Mouse (Mus musculus) stomach, embryonic 14.5 days (tissue): ENCODE results near the gene Zfp207. TPM values are rescaled to one million over a fixed set of nuclear protein-coding genes. Genes with fewer than 3 reads are reported as not detected.
"Not testable (repeated sequence)": the region's sequence is repeated elsewhere in the genome, so short reads cannot be mapped to it uniquely, and the experiment has no call there.

Source experiments
- ATAC-seq: fragments of 200-750 bp; cut with Nextera tagmentation; 2 replicates; pipeline ENCODE4 v1.8.0; 2017; ENCODE audit warnings: low read depth, moderate TSS enrichment; ENCODE audit not compliant: insufficient number of reproducible peaks, insufficient read depth, low FRiP score
- H3K27ac ChIP-seq: fragments of 300-500 bp; sonication (generic); 2 replicates; pipeline ENCODE4 v1.5.1; 2014; ENCODE audit warnings: mild to moderate bottlenecking, low read length, moderate library complexity, mixed read lengths
- H3K27me3 ChIP-seq: fragments of 300-500 bp; sonication (generic); 2 replicates; pipeline ENCODE4 v1.6.1; 2014; ENCODE audit warnings: low read length, control low read depth, mixed read lengths; ENCODE audit not compliant: control insufficient read depth, insufficient read depth
- H3K36me3 ChIP-seq: fragments of 300-500 bp; sonication (generic); 2 replicates; pipeline ENCODE4 v1.6.1; 2014; ENCODE audit warnings: mild to moderate bottlenecking, control low read depth, low read length, moderate library complexity, mixed read lengths; ENCODE audit not compliant: control insufficient read depth, insufficient read depth
- H3K4me1 ChIP-seq: fragments of 300-500 bp; sonication (generic); 2 replicates; pipeline ENCODE4 v1.6.1; 2014; ENCODE audit warnings: low read length, control low read depth, mixed read lengths; ENCODE audit not compliant: control insufficient read depth, insufficient read depth
- H3K4me2 ChIP-seq: fragments of 300-500 bp; sonication (generic); replicated peaks from 2 replicates; pipeline ENCODE4 v1.6.1; 2014; ENCODE audit warnings: low read depth, low read length, control low read depth
- H3K4me3 ChIP-seq: fragments of 300-500 bp; sonication (generic); 2 replicates; pipeline ENCODE4 v1.5.1; 2014; ENCODE audit warnings: low read depth, low read length, control low read depth
- H3K9ac ChIP-seq: fragments of 300-500 bp; sonication (generic); replicated peaks from 2 replicates; pipeline ENCODE4 v1.6.1; 2014; ENCODE audit warnings: low read depth, mild to moderate bottlenecking, control low read depth, low read length, moderate library complexity, mixed read lengths
- H3K9me3 ChIP-seq: fragments of 300-500 bp; sonication (generic); 2 replicates; pipeline ENCODE4 v1.6.1; 2016; ENCODE audit warnings: low read depth, low read length, control low read depth; ENCODE audit not compliant: control insufficient read depth
- WGBS: fragments of 180-500 bp; shearing (Covaris S2); extraction: QIAGEN DNeasy Blood & Tissue Kit; methylation state at CpG from one replicate; pipeline ENCODE4 v1.1.7; 2014; 5-methylcytosine and 5-hydroxymethylcytosine counted together
- polyA plus RNA-seq: library from polyadenylated mRNA; unstranded; fragments of >200 nt; fragmentation: Nextera tagmentation; extraction: Ambion mirVana; gene quantifications from 2 replicates; pipeline ENCODE4 v1.2.1, GENCODE M21; 2014

Gene Zfp207
- polyA plus RNA-seq, 1 experiment from 2014 or later = 271 TPM

GRCm38 (mm10) chr11:80389885-80390284 is 6.8 kb downstream of the Zfp207 start:
- no peak for ATAC-seq
- Histone ChIP-seq H3K4me3 (no peak overlapping the region), H3K36me3 (peaks cover 70% of the 10 kb centered on the region), H3K27ac (no peak overlapping the region), H3K27me3 (no peaks in the 10 kb centered on the region), H3K9me3 (no peaks in the 10 kb centered on the region), H3K4me2 (no peak overlapping the region), H3K4me1 (peaks cover 8% of the 10 kb centered on the region; the same call in 1 of the 2 replicates), H3K9ac (no peak overlapping the region)
- WGBS = 87% methylated on average over 1 of the region's 1 CpGs

- 92% methylated on average over 2 of the region's 2 CpGs for WGBS
- peaks cover 83% of the 10 kb centered on the region for H3K36me3 ChIP-seq
- no peaks in the 10 kb centered on the region for H3K4me1 ChIP-seq
- no peak for ATAC-seq
- no peaks in the 10 kb centered on the region for H3K9me3 ChIP-seq
- no peak overlapping the region for H3K27ac ChIP-seq
- no peak overlapping the region for H3K4me2 ChIP-seq
- no peak overlapping the region for H3K4me3 ChIP-seq
- H3K9ac ChIP-seq = no peak overlapping the region
- H3K27me3 ChIP-seq = no peaks in the 10 kb centered on the region
Observed at GRCm38 (mm10) chr11:80391407-80392120, 8.5 kb downstream of the Zfp207 start.

GRCm38 (mm10) chr11:80395930-80396329 is 12.9 kb downstream of the Zfp207 start:
- Histone ChIP-seq H3K9me3 (no peaks in the 10 kb centered on the region), H3K27ac (no peak overlapping the region), H3K4me1 (no peaks in the 10 kb centered on the region), H3K4me3 (no peak overlapping the region), H3K4me2 (no peak overlapping the region), H3K36me3 (peaks cover 66% of the 10 kb centered on the region), H3K9ac (no peak overlapping the region), H3K27me3 (no peaks in the 10 kb centered on the region)
- ATAC-seq = no peak
- 88% methylated on average over 3 of the region's 3 CpGs for WGBS

GRCm38 (mm10) chr11:80396617-80397016 is 13.5 kb downstream of the Zfp207 start:
- Histone ChIP-seq H3K27me3 (no peaks in the 10 kb centered on the region), H3K9ac (no peak overlapping the region), H3K4me3 (no peak overlapping the region), H3K9me3 (no peaks in the 10 kb centered on the region), H3K4me2 (no peak overlapping the region), H3K27ac (no peak overlapping the region), H3K4me1 (no peaks in the 10 kb centered on the region), H3K36me3 (peaks cover 63% of the 10 kb centered on the region)
- ATAC-seq = no peak
- WGBS = 87% methylated on average over 4 of the region's 4 CpGs

- not testable (repeated sequence) for ATAC-seq, H3K9me3 ChIP-seq, H3K4me2 ChIP-seq, H3K9ac ChIP-seq, H3K4me3 ChIP-seq, H3K27ac ChIP-seq, H3K4me1 ChIP-seq, H3K27me3 ChIP-seq
- WGBS = 97% methylated on average over 6 of the region's 6 CpGs
- peaks cover 39% of the 10 kb centered on the region for H3K36me3 ChIP-seq
Observed at GRCm38 (mm10) chr11:80407878-80408277, 24.8 kb downstream of the Zfp207 start.

GRCm38 (mm10) chr11:80410377-80410776 is 27.3 kb downstream of the Zfp207 start:
- Histone ChIP-seq H3K36me3 (peaks cover 26% of the 10 kb centered on the region), H3K27me3 (no peaks in the 10 kb centered on the region), H3K4me3 (no peak overlapping the region), H3K9ac (no peak overlapping the region), H3K4me2 (no peak overlapping the region), H3K9me3 (no peaks in the 10 kb centered on the region), H3K27ac (no peak overlapping the region), H3K4me1 (no peaks in the 10 kb centered on the region)
- no peak for ATAC-seq
- 89% methylated on average over 2 of the region's 2 CpGs for WGBS

GRCm38 (mm10) chr11:80417085-80417484 is 34.0 kb downstream of the Zfp207 start:
- no peaks in the 10 kb centered on the region for H3K27me3 ChIP-seq
- WGBS = 91% methylated on average over 5 of the region's 5 CpGs

GRCm38 (mm10) chr11:80419743-80420142 is 36.7 kb downstream of the Zfp207 start:
- H3K9ac ChIP-seq = no peak overlapping the region
- H3K27me3 ChIP-seq = no peaks in the 10 kb centered on the region
- ATAC-seq = no peak
- H3K4me1 ChIP-seq = no peaks in the 10 kb centered on the region
- 84% methylated on average over 1 of the region's 1 CpGs for whole genome bisulfite sequencing
- H3K4me3 ChIP-seq = no peak overlapping the region
- no peaks in the 10 kb centered on the region for H3K36me3 ChIP-seq
- no peak overlapping the region for H3K4me2 ChIP-seq
- no peak overlapping the region for H3K27ac ChIP-seq
- H3K9me3 ChIP-seq = 0 out of 2 replicates have a peak, but pooled peaks cover 6% of the 10 kb centered on the region

More at GRCm38 (mm10) chr11:80417085-80417484, 34.0 kb downstream of the Zfp207 start:
- H3K27ac ChIP-seq = no peak overlapping the region
- H3K9ac ChIP-seq = no peak overlapping the region
- no peak overlapping the region for H3K4me3 ChIP-seq
- no peaks in the 10 kb centered on the region for H3K4me1 ChIP-seq
- no peak overlapping the region for H3K4me2 ChIP-seq
- 0 out of 2 replicates have a peak, but pooled peaks cover 6% of the 10 kb centered on the region for H3K9me3 ChIP-seq
- no peaks in the 10 kb centered on the region for H3K36me3 ChIP-seq
- ATAC-seq = no peak
